Mouse (Mus musculus) C2C12 (cell line): ENCODE results near the gene Rpp25.

Experiments used
- CTCF ChIP-seq: IDR thresholded peaks from one replicate; pipeline ENCODE4 v1.5.1; 2011; ENCODE audit not compliant: control insufficient read depth, insufficient read depth, insufficient read length
- MYOD1 ChIP-seq: IDR thresholded peaks from one replicate; pipeline ENCODE4 v1.6.1; 2011; ENCODE audit warnings: low read depth; ENCODE audit not compliant: control insufficient read depth, insufficient read length
- MYOG ChIP-seq: IDR thresholded peaks from one replicate; pipeline ENCODE4 v1.6.1; 2011; ENCODE audit not compliant: control insufficient read depth, insufficient read length; ENCODE audit errors: extremely low read depth
- USF1 ChIP-seq: IDR thresholded peaks from one replicate; pipeline ENCODE4 v1.6.1; 2011; ENCODE audit warnings: low read depth, mild to moderate bottlenecking, control low read depth, moderate library complexity

DNA sequence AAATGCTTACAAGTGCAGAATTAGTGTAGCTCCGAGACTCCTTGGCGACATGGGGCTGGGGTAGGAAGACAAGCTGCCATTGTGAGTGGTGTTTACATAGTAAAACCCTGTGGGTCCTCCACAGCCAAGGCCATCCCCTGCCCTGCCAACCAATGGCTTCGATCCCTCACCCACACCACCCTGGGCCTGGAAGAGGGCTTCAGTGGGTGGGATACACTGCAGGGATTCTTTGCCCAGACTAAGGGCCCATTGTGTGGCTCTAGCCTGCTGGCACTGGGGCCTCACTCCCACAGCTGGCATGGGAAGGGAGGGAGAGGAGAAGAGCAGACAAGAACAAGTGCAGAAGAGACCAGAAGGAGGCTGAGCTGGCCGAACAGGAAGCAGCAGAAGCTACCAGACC, 34.9 kb upstream of the Rpp25 start:
- TF ChIP-seq CTCF (no peak), USF1 (no peak), MYOD1 (no peak), MYOG (no peak)
